Mouse (Mus musculus) C2C12 (cell line): ENCODE data around the gene Tbc1d21. TPM values are rescaled to one million over a fixed set of nuclear protein-coding genes. Genes with fewer than 3 reads are reported as not detected.

Experiments used
- H3K27me3 ChIP-seq: one replicate; pipeline ENCODE4 v1.6.1; 2011; ENCODE audit not compliant: control insufficient read depth, insufficient read depth, insufficient read length
- H3K36me3 ChIP-seq: one replicate; pipeline ENCODE4 v1.6.1; 2011; ENCODE audit not compliant: control insufficient read depth, insufficient read depth
- H3K4me3 ChIP-seq: one replicate; pipeline ENCODE4 v1.5.1; 2011; ENCODE audit warnings: mild to moderate bottlenecking, control low read depth; ENCODE audit not compliant: poor library complexity, insufficient read depth, severe bottlenecking
- H3K79me2 ChIP-seq: one replicate; pipeline ENCODE4 v1.6.1; 2011; ENCODE audit not compliant: control insufficient read depth, insufficient read depth
- H3K79me3 ChIP-seq: one replicate; pipeline ENCODE4 v1.6.1; 2011; ENCODE audit warnings: low read depth, control low read depth
- H3ac ChIP-seq: one replicate; pipeline ENCODE3; 2011; ENCODE audit warnings: low read depth; ENCODE audit not compliant: control insufficient read depth, insufficient read length
- CEBPB ChIP-seq: IDR thresholded peaks from one replicate; pipeline ENCODE4 v1.6.1; 2011; ENCODE audit warnings: low read depth, mild to moderate bottlenecking, control low read depth, moderate library complexity
- CTCF ChIP-seq: IDR thresholded peaks from one replicate; pipeline ENCODE4 v1.5.1; 2011; ENCODE audit not compliant: control insufficient read depth, insufficient read depth, insufficient read length
- FOSL1 ChIP-seq: IDR thresholded peaks from one replicate; pipeline ENCODE4 v1.8.0; 2011; ENCODE audit warnings: mild to moderate bottlenecking, low read length; ENCODE audit not compliant: poor library complexity, insufficient read depth, severe bottlenecking
- MAX ChIP-seq: IDR thresholded peaks from one replicate; pipeline ENCODE4 v1.6.1; 2011; ENCODE audit warnings: mild to moderate bottlenecking, control low read depth
- MYOD1 ChIP-seq: IDR thresholded peaks from one replicate; pipeline ENCODE4 v1.6.1; 2011; ENCODE audit warnings: low read depth; ENCODE audit not compliant: control insufficient read depth, insufficient read length
- MYOG ChIP-seq: IDR thresholded peaks from one replicate; pipeline ENCODE4 v1.6.1; 2011; ENCODE audit not compliant: control insufficient read depth, insufficient read length; ENCODE audit errors: extremely low read depth
- USF1 ChIP-seq: IDR thresholded peaks from one replicate; pipeline ENCODE4 v1.6.1; 2011; ENCODE audit warnings: low read depth, mild to moderate bottlenecking, control low read depth, moderate library complexity
- polyA plus RNA-seq: library from polyadenylated mRNA; unstranded; fragments of >200 nt; fragmentation: generic; extraction: Trizol; gene quantifications from one replicate; pipeline ENCODE4 v1.2.1, GENCODE M21; 2012; ENCODE audit warnings: missing spikeins

Gene Tbc1d21
- polyA plus RNA-seq, 1 experiment = not detected

DNA sequence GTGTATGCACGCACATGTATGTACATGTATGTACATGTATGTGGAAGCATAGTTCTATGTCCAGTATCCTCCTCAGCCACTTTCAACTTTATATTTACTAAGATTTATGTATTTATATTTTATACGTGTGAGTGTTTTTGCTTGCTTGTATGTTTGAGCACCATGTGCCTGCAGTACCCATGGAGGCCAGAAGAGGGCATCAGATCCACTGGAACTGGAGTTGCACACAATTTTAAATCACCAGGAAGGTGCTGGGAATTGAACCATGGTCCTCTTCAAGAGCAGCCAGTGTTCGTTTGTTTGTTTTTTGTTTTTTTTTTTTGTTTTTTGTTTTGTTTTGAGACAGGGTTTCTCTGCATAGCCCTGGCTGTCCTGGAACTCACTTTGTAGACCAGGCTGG, 48.6 kb downstream of the Tbc1d21 start:
- no peaks in the 10 kb centered on the region for H3K79me2 ChIP-seq
- H3K4me3 ChIP-seq = no peak overlapping the region
- H3ac ChIP-seq = no peak overlapping the region
- H3K27me3 ChIP-seq = no peaks in the 10 kb centered on the region
- H3K79me3 ChIP-seq = no peaks in the 10 kb centered on the region
- no peaks in the 10 kb centered on the region for H3K36me3 ChIP-seq
- TF ChIP-seq MYOD1 = no peak
- TF ChIP-seq MYOG = no peak
- TF ChIP-seq CTCF = no peak
- TF ChIP-seq USF1 = no peak
- no peak for TF ChIP-seq CEBPB
- no peak for TF ChIP-seq FOSL1
- no peak for TF ChIP-seq MAX

DNA sequence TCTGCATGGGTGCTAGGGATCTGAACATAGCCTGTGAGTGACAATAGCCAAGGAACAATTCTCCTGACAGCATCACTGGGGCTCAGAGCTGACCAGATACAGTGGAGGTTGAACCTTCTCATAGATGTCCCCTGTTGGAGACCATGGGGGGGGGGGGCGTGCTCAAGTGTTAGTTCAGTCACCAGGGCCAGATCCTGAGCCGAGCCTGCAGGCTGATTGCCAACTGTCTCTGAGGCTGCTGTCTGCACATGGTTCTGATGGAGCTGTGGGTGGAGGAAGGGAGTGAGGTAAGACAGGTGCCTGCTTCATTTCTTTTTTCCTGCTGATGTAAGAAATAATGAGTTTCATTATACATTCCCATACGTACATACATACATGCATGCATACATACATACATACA, 51.9 kb downstream of the Tbc1d21 start:
- Histone ChIP-seq H3K79me3 (no peaks in the 10 kb centered on the region), H3K36me3 (no peaks in the 10 kb centered on the region), H3ac (no peak overlapping the region), H3K27me3 (no peaks in the 10 kb centered on the region), H3K4me3 (no peak overlapping the region), H3K79me2 (no peaks in the 10 kb centered on the region)
- TF ChIP-seq CTCF (no peak), USF1 (no peak), FOSL1 (no peak), CEBPB (no peak), MYOG (no peak), MYOD1 (no peak), MAX (no peak)

DNA sequence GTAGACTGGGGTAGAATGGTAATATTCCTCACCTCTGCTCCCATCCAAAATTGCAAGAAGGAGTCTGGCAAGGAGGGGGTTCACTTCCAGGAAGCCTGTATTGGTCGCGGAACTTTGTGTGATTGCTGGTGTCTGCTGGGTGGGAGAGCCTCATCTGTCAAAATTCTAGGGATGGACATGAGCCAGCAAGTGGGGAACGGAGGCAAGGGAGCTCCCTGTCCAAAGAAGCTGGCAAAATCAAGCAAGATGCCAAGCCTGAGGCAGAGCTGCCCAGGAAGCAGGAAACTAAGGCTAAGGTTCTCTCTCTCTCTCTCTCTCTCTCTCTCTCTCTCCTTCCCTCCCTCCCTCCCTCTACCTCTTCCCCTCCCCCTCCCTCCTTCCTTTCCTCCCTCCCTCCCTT, 52.9 kb downstream of the Tbc1d21 start:
- H3K4me3 ChIP-seq = no peak overlapping the region
- H3K36me3 ChIP-seq = no peaks in the 10 kb centered on the region
- no peaks in the 10 kb centered on the region for H3K79me3 ChIP-seq
- no peaks in the 10 kb centered on the region for H3K27me3 ChIP-seq
- no peaks in the 10 kb centered on the region for H3K79me2 ChIP-seq
- no peak overlapping the region for H3ac ChIP-seq
- TF ChIP-seq FOSL1 (no peak), MYOD1 (no peak), CTCF (no peak), USF1 (no peak), MAX (no peak), CEBPB (no peak)

DNA sequence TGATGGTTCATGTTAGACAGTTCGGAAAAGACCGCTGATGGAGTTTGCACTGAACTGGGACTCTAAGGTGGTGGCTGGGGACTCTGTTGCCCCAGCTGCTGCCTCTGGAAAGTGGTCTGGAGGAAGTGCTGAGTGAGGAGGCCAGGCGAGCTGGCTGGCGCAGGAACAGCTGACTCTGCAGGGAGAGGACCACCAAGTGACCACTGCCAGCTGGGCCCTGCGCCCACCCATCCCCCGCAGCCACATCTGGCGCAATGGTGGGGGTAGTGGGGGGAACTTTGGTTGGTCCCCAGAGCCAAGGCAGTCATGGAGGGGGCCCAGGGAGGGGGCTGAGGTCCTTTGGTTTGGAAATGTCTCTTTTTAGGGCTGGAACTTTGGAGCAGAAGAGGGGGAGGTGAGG, 53.5 kb downstream of the Tbc1d21 start:
- Histone ChIP-seq H3K79me3 (no peaks in the 10 kb centered on the region), H3ac (no peak overlapping the region), H3K4me3 (no peak overlapping the region), H3K27me3 (no peaks in the 10 kb centered on the region), H3K79me2 (no peaks in the 10 kb centered on the region), H3K36me3 (no peaks in the 10 kb centered on the region)
- TF ChIP-seq MYOG = no peak

DNA sequence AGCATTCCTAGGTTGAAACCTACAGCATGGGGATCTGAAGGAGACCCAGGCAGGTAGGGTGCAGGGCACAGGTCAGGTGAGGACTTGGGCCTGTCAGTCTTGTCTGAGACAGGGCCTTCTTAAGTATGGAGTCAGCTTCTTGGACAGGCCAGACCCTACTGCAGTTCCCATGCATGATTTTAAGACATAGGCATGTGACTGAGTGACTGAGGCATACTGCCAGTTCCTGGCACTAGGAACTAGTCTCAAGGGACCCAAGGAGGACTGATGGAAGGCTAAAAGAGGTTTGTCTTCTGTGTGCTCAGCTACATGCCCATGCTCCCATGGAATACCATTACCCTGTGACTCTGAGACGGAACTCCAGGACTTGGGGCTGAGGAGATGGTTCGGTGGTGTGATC, 54.4 kb downstream of the Tbc1d21 start:
- H3K36me3 ChIP-seq = no peaks in the 10 kb centered on the region
- no peaks in the 10 kb centered on the region for H3K79me3 ChIP-seq
- H3K27me3 ChIP-seq = no peaks in the 10 kb centered on the region
- H3ac ChIP-seq = no peak overlapping the region
- TF ChIP-seq CTCF (no peak), MYOD1 (no peak), FOSL1 (no peak), MYOG (no peak), MAX (no peak), USF1 (no peak), CEBPB (no peak)
- H3K4me3 ChIP-seq = no peak overlapping the region
- no peaks in the 10 kb centered on the region for H3K79me2 ChIP-seq

DNA sequence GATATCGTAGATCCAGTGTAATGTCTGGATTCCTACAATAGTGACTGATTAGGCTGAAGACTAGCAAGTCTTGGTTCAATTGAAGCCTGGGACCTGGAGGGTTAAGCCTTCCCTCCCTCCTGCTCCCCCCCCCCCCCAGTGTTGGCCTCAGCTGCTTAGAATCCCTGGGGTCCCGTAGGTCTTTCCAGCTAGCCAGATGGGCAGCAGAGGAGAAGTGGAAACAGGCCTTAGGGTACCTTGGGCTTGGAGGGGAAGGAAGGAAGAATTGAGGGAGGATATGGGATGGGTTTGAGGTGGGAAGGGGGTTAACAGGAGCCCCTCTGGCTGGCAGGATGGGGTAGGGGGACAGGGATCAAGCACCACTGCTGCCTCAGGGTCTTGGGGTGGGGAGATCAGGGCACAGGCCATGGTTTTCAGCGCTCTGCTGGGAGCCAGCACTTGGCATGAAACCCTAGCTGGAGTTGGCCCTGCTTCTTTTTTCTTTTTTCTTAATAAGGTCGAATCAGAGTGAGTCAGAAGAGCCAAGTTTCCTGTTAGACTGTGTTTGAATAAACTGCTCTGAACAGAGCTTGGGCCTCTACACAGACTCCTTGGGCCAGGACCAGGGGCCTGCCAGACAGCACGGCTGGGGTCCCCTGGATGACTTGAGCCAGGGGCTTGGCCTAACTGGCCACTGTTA, 55.4 kb downstream of the Tbc1d21 start:
- Histone ChIP-seq H3K27me3 (no peaks in the 10 kb centered on the region), H3K79me2 (no peaks in the 10 kb centered on the region), H3K36me3 (no peaks in the 10 kb centered on the region), H3K79me3 (no peaks in the 10 kb centered on the region), H3ac (no peak overlapping the region), H3K4me3 (no peak overlapping the region)
- TF ChIP-seq CEBPB = no peak
- TF ChIP-seq MYOG = no peak
- no peak for TF ChIP-seq MYOD1
- TF ChIP-seq USF1 = no peak
- TF ChIP-seq MAX = no peak
- TF ChIP-seq FOSL1 = no peak
- no peak for TF ChIP-seq CTCF
